Mouse (Mus musculus): Measurements from ENCODE around the gene Pip4k2c. TPM values are rescaled to one million over a fixed set of nuclear protein-coding genes. Genes with fewer than 3 reads are reported as not detected.

Pip4k2c gene
- total RNA-seq, 1 experiment from 2014 or later = 28.5 TPM

Other genes starting within 250 kb of the Pip4k2c start
- 115 and 144 TPM in 2 replicates for gene Ctdsp2, start 232.9 kb downstream of the Pip4k2c start, total RNA-seq (2021)
- gene Avil, start 210.9 kb downstream of the Pip4k2c start, total RNA-seq (2021) = 0.74 and 2.5 TPM in 2 replicates
- gene Tsfm, start 180.7 kb downstream of the Pip4k2c start, total RNA-seq (2021) = 57.6 and 58.7 TPM in 2 replicates
- gene Mettl1, start 170.2 kb downstream of the Pip4k2c start, total RNA-seq (2021) = 12.4 and 18.1 TPM in 2 replicates
- gene Eef1akmt3, start 170.1 kb downstream of the Pip4k2c start, total RNA-seq (2021) = 0.15 and 0.23 TPM in 2 replicates
- gene Cyp27b1, start 163.3 kb downstream of the Pip4k2c start, total RNA-seq (2021) = 0.26 and 0.41 TPM in 2 replicates
- gene March9, start 151.4 kb downstream of the Pip4k2c start, total RNA-seq (2021) = 6.2 and 8.0 TPM in 2 replicates
- gene Cdk4, start 148.1 kb downstream of the Pip4k2c start, total RNA-seq (2021) = 242 and 253 TPM in 2 replicates
- gene Tspan31, start 141.3 kb downstream of the Pip4k2c start, total RNA-seq (2021) = 76.3 and 96.5 TPM in 2 replicates
- 6.9 and 14.3 TPM in 2 replicates for gene Agap2, start 136.3 kb downstream of the Pip4k2c start, total RNA-seq (2021)
- gene Os9, start 90.5 kb downstream of the Pip4k2c start, total RNA-seq (2021) = 97.9 and 108 TPM in 2 replicates
- 14.6 and 24.7 TPM in 2 replicates for gene B4galnt1, start 46.4 kb downstream of the Pip4k2c start, total RNA-seq (2021)
- gene Slc26a10, start 30.9 kb downstream of the Pip4k2c start, total RNA-seq (2021) = 10.4 and 10.8 TPM in 2 replicates
- gene Arhgef25, start 21.5 kb downstream of the Pip4k2c start, total RNA-seq (2021) = 22.3 and 28.5 TPM in 2 replicates
- 60.7 and 66.5 TPM in 2 replicates for gene Dtx3, start 15.9 kb downstream of the Pip4k2c start, total RNA-seq (2021)
- 7.6 and 11.5 TPM in 2 replicates for gene Kif5a, start 51.8 kb upstream of the Pip4k2c start, total RNA-seq (2021)
- 142 and 153 TPM in 2 replicates for gene Dctn2, start 54.8 kb upstream of the Pip4k2c start, total RNA-seq (2021)
- 47.9 and 54.0 TPM in 2 replicates for gene Mbd6, start 77.4 kb upstream of the Pip4k2c start, total RNA-seq (2021)
- gene Mars, start 100.2 kb upstream of the Pip4k2c start, total RNA-seq (2021) = 81.9 and 98.4 TPM in 2 replicates
- gene Arhgap9, start 110.4 kb upstream of the Pip4k2c start, total RNA-seq (2021) = 2.1 and 15.2 TPM in 2 replicates
- 3.9 and 4.7 TPM in 2 replicates for gene Gli1, start 130.4 kb upstream of the Pip4k2c start, total RNA-seq (2021)
- gene Inhbe, start 142.8 kb upstream of the Pip4k2c start, total RNA-seq (2021) = 0.82 TPM in 1 of 2 replicates, not detected in the other
- gene Inhbc, start 158.8 kb upstream of the Pip4k2c start, total RNA-seq (2021) = 0.79 and 14.4 TPM in 2 replicates
- gene R3hdm2, start 168.7 kb upstream of the Pip4k2c start, total RNA-seq (2021) = 113 TPM in 2 replicates